Mouse (Mus musculus) hindbrain, embryonic 11.5 days (tissue): ENCODE data around the gene Aox4. TPM values are rescaled to one million over a fixed set of nuclear protein-coding genes. Genes with fewer than 3 reads are reported as not detected.

ENCODE experiments used
- ATAC-seq: fragments of 200-750 bp; cut with Nextera tagmentation; 2 replicates; pipeline ENCODE4 v1.8.0; 2017; ENCODE audit warnings: mild to moderate bottlenecking, moderate TSS enrichment, moderate library complexity; ENCODE audit not compliant: low FRiP score
- DNase-seq: peaks from one replicate; pipeline ENCODE4 v3.0.0-alpha.2; 2015; ENCODE audit warnings: low spot score
- H3K27ac ChIP-seq: fragments of 300-500 bp; sonication (generic); 2 replicates; pipeline ENCODE4 v1.5.1; 2014; ENCODE audit warnings: mild to moderate bottlenecking, low read depth, low read length
- H3K27me3 ChIP-seq: fragments of 300-500 bp; sonication (generic); 2 replicates; pipeline ENCODE4 v1.6.1; 2014; ENCODE audit warnings: mild to moderate bottlenecking, low read length, moderate library complexity, mixed read lengths; ENCODE audit not compliant: control insufficient read depth, insufficient read depth
- H3K36me3 ChIP-seq: fragments of 300-500 bp; sonication (generic); 2 replicates; pipeline ENCODE4 v1.6.1; 2014; ENCODE audit warnings: mild to moderate bottlenecking, low read length, moderate library complexity, mixed read lengths; ENCODE audit not compliant: control insufficient read depth, insufficient read depth
- H3K4me1 ChIP-seq: fragments of 300-500 bp; sonication (generic); replicated peaks from 2 replicates; pipeline ENCODE4 v1.6.1; 2014; ENCODE audit warnings: low read length, mixed read lengths; ENCODE audit not compliant: control insufficient read depth, insufficient read depth
- H3K4me2 ChIP-seq: fragments of 300-500 bp; sonication (generic); replicated peaks from 2 replicates; pipeline ENCODE4 v1.6.1; 2014; ENCODE audit warnings: mild to moderate bottlenecking, low read depth, low read length
- H3K4me3 ChIP-seq: fragments of 300-500 bp; sonication (generic); 2 replicates; pipeline ENCODE4 v1.5.1; 2014; ENCODE audit warnings: low read depth, low read length
- H3K9ac ChIP-seq: fragments of 300-500 bp; sonication (generic); 2 replicates; pipeline ENCODE4 v1.6.1; 2014; ENCODE audit warnings: low read depth, low read length
- H3K9me3 ChIP-seq: fragments of 300-500 bp; sonication (generic); 2 replicates; pipeline ENCODE4 v1.6.1; 2016; ENCODE audit warnings: low read length; ENCODE audit not compliant: control insufficient read depth
- WGBS: fragments of 180-500 bp; shearing (Covaris S2); extraction: QIAGEN DNeasy Blood & Tissue Kit; methylation state at CpG from one replicate; pipeline ENCODE4 v1.1.7; 2014; 5-methylcytosine and 5-hydroxymethylcytosine counted together
- polyA plus RNA-seq: library from polyadenylated mRNA; unstranded; fragments of >200 nt; fragmentation: Nextera tagmentation; extraction: Ambion mirVana; gene quantifications from 2 replicates; pipeline ENCODE4 v1.2.1, GENCODE M21; 2014

Gene Aox4
- polyA plus RNA-seq, 1 experiment from 2014 or later: not detected

- ATAC-seq (no peak), DNase-seq (no peak)
- H3K36me3 ChIP-seq: no peaks in the 10 kb centered on the region
- 76% methylated on average over 6 of the region's 6 CpGs for WGBS
- H3K9ac ChIP-seq: no peak overlapping the region
- no peaks in the 10 kb centered on the region for H3K4me1 ChIP-seq
- no peaks in the 10 kb centered on the region for H3K27me3 ChIP-seq
- H3K4me3 ChIP-seq: no peak overlapping the region
- no peak overlapping the region for H3K27ac ChIP-seq
- H3K4me2 ChIP-seq: no peak overlapping the region
- H3K9me3 ChIP-seq: no peaks in the 10 kb centered on the region
Observed at GRCm38 (mm10) chr1:58315532-58315931, 105.3 kb downstream of the Aox4 start.

Other genes starting within 250 kb of the Aox4 start
- gene Sgo2a, start 214.4 kb upstream of the Aox4 start, polyA plus RNA-seq: 25.9 and 26.0 TPM in 2 replicates
- 19.0 and 19.3 TPM in 2 replicates for gene Kctd18, start 191.4 kb upstream of the Aox4 start, polyA plus RNA-seq
- 0.04 and 0.15 TPM in 2 replicates for gene Aox1, start 180.5 kb upstream of the Aox4 start, polyA plus RNA-seq
- gene Aox3, start 97.3 kb upstream of the Aox4 start, polyA plus RNA-seq: 0.40 TPM in 1 of 2 replicates, not detected in the other
- gene Aox2, start 67.9 kb downstream of the Aox4 start, polyA plus RNA-seq: 0.06 TPM in 1 of 2 replicates, not detected in the other
- gene Bzw1, start 182.5 kb downstream of the Aox4 start, polyA plus RNA-seq: 545 and 568 TPM in 2 replicates
- gene Clk1, start 213.7 kb downstream of the Aox4 start, polyA plus RNA-seq: 159 and 195 TPM in 2 replicates
- 67.2 and 69.8 TPM in 2 replicates for gene Nif3l1, start 234.8 kb downstream of the Aox4 start, polyA plus RNA-seq
- gene Ppil3, start 235.1 kb downstream of the Aox4 start, polyA plus RNA-seq: 56.4 and 59.2 TPM in 2 replicates